Mouse (Mus musculus) erythroblast, embryonic 14.5 days (primary cell): ENCODE results near the gene Gm20773. TPM values are rescaled to one million over a fixed set of nuclear protein-coding genes. Genes with fewer than 3 reads are reported as not detected.
"Not testable (repeated sequence)": the region's sequence is repeated elsewhere in the genome, so short reads cannot be mapped to it uniquely, and the experiment has no call there.

Experiments
- H3K27me3 ChIP-seq: 2 replicates; pipeline ENCODE4 v1.6.1; 2012; ENCODE audit warnings: inconsistent platforms; ENCODE audit not compliant: control insufficient read depth
- H3K36me3 ChIP-seq: 2 replicates; pipeline ENCODE4 v1.6.1; 2012; ENCODE audit warnings: mild to moderate bottlenecking, inconsistent platforms; ENCODE audit not compliant: control insufficient read depth
- H3K4me1 ChIP-seq: 2 replicates; pipeline ENCODE4 v1.6.1; 2012; ENCODE audit warnings: inconsistent platforms; ENCODE audit not compliant: control insufficient read depth
- H3K4me3 ChIP-seq: replicated peaks from 2 replicates; pipeline ENCODE3; 2012; ENCODE audit warnings: moderate library complexity, mild to moderate bottlenecking, inconsistent platforms
- H3K9me3 ChIP-seq: 2 replicates; pipeline ENCODE4 v1.6.1; 2012; ENCODE audit warnings: low read length, inconsistent platforms, mixed read lengths; ENCODE audit not compliant: control insufficient read depth
- polyA plus RNA-seq: library from polyadenylated mRNA; stranded (reverse); fragments of >175 nt; gene quantifications from 2 replicates; pipeline ENCODE4 v1.2.3, GENCODE M21; 2012

The Gm20773 gene
- polyA plus RNA-seq, result not detected in 2 replicates

DNA sequence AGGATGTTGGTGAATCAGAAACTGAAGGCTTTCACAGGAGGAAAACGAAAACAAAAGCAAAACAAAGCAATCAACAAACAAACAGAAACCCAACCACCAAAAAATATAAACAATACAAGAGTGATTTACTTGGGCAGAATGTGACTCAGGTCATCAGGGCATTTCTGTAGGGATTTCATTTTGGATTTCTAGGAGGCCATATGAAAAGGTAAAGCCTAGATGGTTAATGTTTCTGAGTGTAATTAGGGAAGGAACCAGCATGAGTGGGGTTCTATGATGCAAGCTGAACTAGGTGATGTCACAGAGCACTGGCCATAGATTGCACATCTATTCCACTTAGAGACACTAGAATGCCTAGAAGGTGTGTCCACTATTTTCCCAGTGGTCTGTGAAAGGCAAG, at the start of gene Gm20773:
Gene Gm20773 (plus strand): TSS at position 301 of the 400 bp plus-strand sequence.
- H3K27me3 ChIP-seq, H3K4me1 ChIP-seq, H3K36me3 ChIP-seq, H3K4me3 ChIP-seq, H3K9me3 ChIP-seq: not testable (repeated sequence)

DNA sequence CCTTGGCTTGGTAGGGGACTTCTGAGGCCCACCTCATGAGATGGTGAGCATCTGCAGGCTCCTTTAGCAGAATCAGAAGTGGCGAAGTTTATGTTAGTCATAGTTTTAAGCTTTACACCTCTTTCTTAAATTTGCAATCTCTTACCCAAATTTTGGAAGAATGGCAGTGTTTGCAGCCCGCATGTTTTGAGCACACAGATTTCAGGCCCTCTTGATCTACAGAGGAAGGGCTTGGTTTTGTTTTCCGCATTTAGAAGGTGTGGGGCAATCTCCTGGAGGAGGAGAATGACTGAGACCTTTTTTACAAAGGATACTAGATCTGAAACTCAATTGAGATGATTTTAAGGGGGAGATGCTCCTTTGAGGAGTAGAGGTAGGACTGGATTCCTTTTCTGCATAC, 28.3 kb upstream of the Gm20773 start, which contains the start of gene Gm21866:
Gene Gm21866 (minus strand): TSS at position 101 of the 400 bp plus-strand sequence.
- not testable (repeated sequence) for H3K4me3 ChIP-seq, H3K36me3 ChIP-seq, H3K9me3 ChIP-seq, H3K27me3 ChIP-seq, H3K4me1 ChIP-seq

Other genes with a start within 250 kb of the Gm20773 start
- gene Gm21440, start 241.6 kb upstream of the Gm20773 start, polyA plus RNA-seq, result not detected in 2 replicates
- gene Gm21454, start 241.6 kb upstream of the Gm20773 start, polyA plus RNA-seq, result not detected in 2 replicates
- gene Gm21725, start 145.0 kb upstream of the Gm20773 start, polyA plus RNA-seq, result not detected in 2 replicates
- gene Gm21866, start 28.4 kb upstream of the Gm20773 start, polyA plus RNA-seq, result not detected in 2 replicates